Mouse (Mus musculus): ENCODE measurements around the gene Hhatl.

GRCm38 (mm10) chr9:121820765-121821164 lies 28.5 kb upstream of the Hhatl start:
- TF ChIP-seq CTCF (conservative IDR thresholded peaks at IDR 0.05; ENCODE audit: low read length) (no peak), POU5F1 (IDR thresholded peaks at IDR 0.05; ENCODE audit: borderline replicate concordance, low read length) (no peak), NANOG (IDR thresholded peaks at IDR 0.05; ENCODE audit: borderline replicate concordance, low read length) (no peak)
